Mouse (Mus musculus): ENCODE data around the gene Thsd7b. TPM values are rescaled to one million over a fixed set of nuclear protein-coding genes. Genes with fewer than 3 reads are reported as not detected.

Thsd7b gene
- polyA plus RNA-seq, 1 experiment from 2014 or later: 0.33 TPM

- Histone ChIP-seq H3K9ac (ENCODE audit: low read depth, low read length) (no peak overlapping the region), H3K36me3 (ENCODE audit: control insufficient read depth, insufficient read depth) (no peaks in the 10 kb centered on the region), H3K27ac (ENCODE audit: low read depth, low read length) (no peak overlapping the region), H3K9me3 (ENCODE audit: control insufficient read depth) (no peaks in the 10 kb centered on the region), H3K27me3 (replicated peaks; ENCODE audit: control insufficient read depth, insufficient read depth, low read length) (no peaks in the 10 kb centered on the region), H3K4me3 (ENCODE audit: low read depth, low read length) (no peak overlapping the region), H3K4me2 (replicated peaks; ENCODE audit: low read depth) (no peak overlapping the region), H3K4me1 (replicated peaks; ENCODE audit: control insufficient read depth, insufficient read depth, low read length) (no peaks in the 10 kb centered on the region)
- no peak for ATAC-seq
- TF ChIP-seq CTCF (IDR thresholded peaks at IDR 0.05; ENCODE audit: low read depth): no peak
- WGBS: 43% methylated on average over 1 of the region's 1 CpGs
These were observed 614.8 kb downstream of the Thsd7b start for GRCm38 (mm10) chr1:129887861-129888260.

GRCm38 (mm10) chr1:129898121-129898520 lies 625.0 kb downstream of the Thsd7b start:
- Histone ChIP-seq H3K4me2 (replicated peaks; ENCODE audit: low read depth) (no peak overlapping the region), H3K4me1 (replicated peaks; ENCODE audit: control insufficient read depth, insufficient read depth, low read length) (no peaks in the 10 kb centered on the region), H3K9ac (ENCODE audit: low read depth, low read length) (no peak overlapping the region), H3K9me3 (ENCODE audit: control insufficient read depth) (no peaks in the 10 kb centered on the region), H3K4me3 (ENCODE audit: low read depth, low read length) (no peak overlapping the region), H3K36me3 (ENCODE audit: control insufficient read depth, insufficient read depth) (no peaks in the 10 kb centered on the region), H3K27ac (ENCODE audit: low read depth, low read length) (no peak overlapping the region), H3K27me3 (replicated peaks; ENCODE audit: control insufficient read depth, insufficient read depth, low read length) (no peaks in the 10 kb centered on the region)
- TF ChIP-seq CTCF (IDR thresholded peaks at IDR 0.05; ENCODE audit: low read depth): no peak
- no peak for ATAC-seq
- 82% methylated on average over 5 of the region's 5 CpGs for WGBS

- Histone ChIP-seq H3K36me3 (ENCODE audit: control insufficient read depth, insufficient read depth) (no peaks in the 10 kb centered on the region), H3K4me3 (ENCODE audit: low read depth, low read length) (no peak overlapping the region), H3K9ac (ENCODE audit: low read depth, low read length) (no peak overlapping the region), H3K4me1 (replicated peaks; ENCODE audit: control insufficient read depth, insufficient read depth, low read length) (0 out of 2 replicates have a peak, but pooled peaks cover 2% of the 10 kb centered on the region), H3K27me3 (replicated peaks; ENCODE audit: control insufficient read depth, insufficient read depth, low read length) (no peaks in the 10 kb centered on the region), H3K27ac (ENCODE audit: low read depth, low read length) (no peak overlapping the region), H3K9me3 (ENCODE audit: control insufficient read depth) (no peaks in the 10 kb centered on the region), H3K4me2 (replicated peaks; ENCODE audit: low read depth) (no peak overlapping the region)
- no peak for TF ChIP-seq CTCF (IDR thresholded peaks at IDR 0.05; ENCODE audit: low read depth)
- peak; percentile 75; the same call in 1 of the 2 replicates for ATAC-seq
- 18% methylated on average over 4 of the region's 4 CpGs for WGBS
These were observed 642.4 kb downstream of the Thsd7b start for GRCm38 (mm10) chr1:129915484-129915883.

DNA sequence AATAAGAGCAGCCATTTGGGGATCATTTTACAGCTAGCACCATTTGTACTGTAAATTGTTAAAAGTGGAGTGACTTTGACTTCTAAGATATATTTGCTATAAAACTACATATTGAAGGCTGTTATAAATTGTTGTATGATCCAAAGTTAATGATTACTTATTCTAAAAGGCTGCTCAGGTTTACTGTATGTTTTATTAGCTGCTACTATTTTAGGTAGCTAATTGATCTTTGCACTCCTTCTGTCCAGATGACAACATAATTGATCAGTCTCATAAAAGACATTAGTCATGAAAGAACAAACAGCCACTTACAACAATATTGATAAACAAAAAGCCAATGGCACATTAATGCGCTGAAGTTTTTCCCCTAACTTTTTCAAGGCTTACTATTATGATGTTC lies 644.5 kb downstream of the Thsd7b start:
- H3K27me3 ChIP-seq (replicated peaks; ENCODE audit: control insufficient read depth, insufficient read depth, low read length): no peaks in the 10 kb centered on the region
- H3K36me3 ChIP-seq (ENCODE audit: control insufficient read depth, insufficient read depth): no peaks in the 10 kb centered on the region
- 0 out of 2 replicates have a peak, but pooled peaks cover 2% of the 10 kb centered on the region for H3K4me1 ChIP-seq (replicated peaks; ENCODE audit: control insufficient read depth, insufficient read depth, low read length)
- no peak for TF ChIP-seq CTCF (IDR thresholded peaks at IDR 0.05; ENCODE audit: low read depth)
- no peak overlapping the region for H3K4me2 ChIP-seq (replicated peaks; ENCODE audit: low read depth)
- ATAC-seq: peak; percentile 73; the same call in 1 of the 2 replicates
- no peak overlapping the region for H3K9ac ChIP-seq (ENCODE audit: low read depth, low read length)
- no peaks in the 10 kb centered on the region for H3K9me3 ChIP-seq (ENCODE audit: control insufficient read depth)
- 64% methylated on average over 1 of the region's 1 CpGs for WGBS
- H3K4me3 ChIP-seq (ENCODE audit: low read depth, low read length): no peak overlapping the region
- no peak overlapping the region for H3K27ac ChIP-seq (ENCODE audit: low read depth, low read length)

DNA sequence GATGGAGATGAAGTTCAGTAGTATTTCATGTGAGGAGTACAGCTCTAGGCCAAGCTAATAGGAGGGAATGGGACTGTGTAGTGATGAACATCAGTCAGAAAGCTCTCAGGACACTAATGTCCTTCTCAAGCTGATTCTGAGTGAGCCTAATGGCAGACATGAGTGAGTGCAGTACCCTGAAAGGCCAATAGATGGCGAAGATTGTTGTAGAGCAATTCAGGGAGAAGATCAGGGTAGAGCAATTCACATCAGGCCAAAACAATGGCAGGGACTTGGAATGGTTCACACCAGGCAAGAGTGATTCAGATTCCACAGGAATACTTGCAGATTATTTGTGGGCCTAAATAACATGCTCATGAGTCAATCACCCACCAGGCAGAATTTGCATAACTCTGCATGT lies 646.3 kb downstream of the Thsd7b start:
- Histone ChIP-seq H3K27ac (ENCODE audit: low read depth, low read length) (no peak overlapping the region), H3K4me1 (replicated peaks; ENCODE audit: control insufficient read depth, insufficient read depth, low read length) (0 out of 2 replicates have a peak, but pooled peaks cover 2% of the 10 kb centered on the region), H3K36me3 (ENCODE audit: control insufficient read depth, insufficient read depth) (no peaks in the 10 kb centered on the region), H3K4me3 (ENCODE audit: low read depth, low read length) (no peak overlapping the region), H3K9ac (ENCODE audit: low read depth, low read length) (no peak overlapping the region), H3K27me3 (replicated peaks; ENCODE audit: control insufficient read depth, insufficient read depth, low read length) (no peaks in the 10 kb centered on the region), H3K4me2 (replicated peaks; ENCODE audit: low read depth) (no peak overlapping the region), H3K9me3 (ENCODE audit: control insufficient read depth) (no peaks in the 10 kb centered on the region)
- no peak for ATAC-seq
- TF ChIP-seq CTCF (IDR thresholded peaks at IDR 0.05; ENCODE audit: low read depth): peak; percentile 67
- WGBS: 83% methylated on average over 1 of the region's 1 CpGs

DNA sequence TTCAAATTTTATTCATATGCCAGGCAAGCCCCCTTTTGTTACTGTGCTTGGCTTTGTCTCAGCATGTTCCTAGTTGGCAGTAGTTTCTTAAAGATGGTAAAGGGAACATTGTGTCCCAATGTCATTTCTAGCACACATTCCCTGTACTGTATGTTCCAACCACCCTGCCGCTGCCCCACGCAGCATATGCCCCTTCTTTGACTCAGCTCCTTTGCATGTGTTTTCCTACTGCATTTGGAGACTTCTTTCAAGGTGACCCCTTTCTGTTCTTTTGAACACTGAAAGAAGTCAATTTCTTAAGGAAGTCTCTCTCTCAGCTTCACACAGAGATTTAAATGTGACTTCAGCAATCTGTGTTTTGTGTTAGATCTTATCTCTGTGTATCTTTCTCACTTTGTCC lies 657.9 kb downstream of the Thsd7b start:
- ATAC-seq: no peak
- TF ChIP-seq CTCF (IDR thresholded peaks at IDR 0.05; ENCODE audit: low read depth): no peak
- H3K27ac ChIP-seq (ENCODE audit: low read depth, low read length): no peak overlapping the region

GRCm38 (mm10) chr1:129943116-129943515 lies 670.0 kb downstream of the Thsd7b start:
- no peak overlapping the region for H3K27ac ChIP-seq (ENCODE audit: low read depth, low read length)
- ATAC-seq: no peak
- no peaks in the 10 kb centered on the region for H3K9me3 ChIP-seq (ENCODE audit: control insufficient read depth)
- no peaks in the 10 kb centered on the region for H3K4me1 ChIP-seq (replicated peaks; ENCODE audit: control insufficient read depth, insufficient read depth, low read length)
- WGBS: 68% methylated on average over 9 of the region's 9 CpGs
- no peaks in the 10 kb centered on the region for H3K36me3 ChIP-seq (ENCODE audit: control insufficient read depth, insufficient read depth)
- no peak overlapping the region for H3K4me3 ChIP-seq (ENCODE audit: low read depth, low read length)
- H3K9ac ChIP-seq (ENCODE audit: low read depth, low read length): no peak overlapping the region
- H3K27me3 ChIP-seq (replicated peaks; ENCODE audit: control insufficient read depth, insufficient read depth, low read length): no peaks in the 10 kb centered on the region
- TF ChIP-seq CTCF (IDR thresholded peaks at IDR 0.05; ENCODE audit: low read depth): no peak
- H3K4me2 ChIP-seq (replicated peaks; ENCODE audit: low read depth): no peak overlapping the region

More for the DNA sequence above, 657.9 kb downstream of the Thsd7b start:
- Histone ChIP-seq H3K9ac (ENCODE audit: low read depth, low read length) (no peak overlapping the region), H3K4me2 (replicated peaks; ENCODE audit: low read depth) (no peak overlapping the region), H3K4me3 (ENCODE audit: low read depth, low read length) (no peak overlapping the region), H3K27me3 (replicated peaks; ENCODE audit: control insufficient read depth, insufficient read depth, low read length) (no peaks in the 10 kb centered on the region), H3K36me3 (ENCODE audit: control insufficient read depth, insufficient read depth) (no peaks in the 10 kb centered on the region), H3K9me3 (ENCODE audit: control insufficient read depth) (no peaks in the 10 kb centered on the region), H3K4me1 (replicated peaks; ENCODE audit: control insufficient read depth, insufficient read depth, low read length) (no peaks in the 10 kb centered on the region)
- 97% methylated on average over 2 of the region's 2 CpGs for WGBS

Measured in intestine, postnatal 0 days (tissue).